Mouse (Mus musculus) erythroblast, embryonic 14.5 days (primary cell): Measurements from ENCODE around the gene Batf3.

Experiments used
- GATA1 ChIP-seq: IDR thresholded peaks from 2 replicates; pipeline ENCODE4 v1.6.1; 2012; ENCODE audit warnings: low read length, inconsistent platforms, mixed read lengths
- TAL1 ChIP-seq: IDR thresholded peaks from 3 replicates; pipeline ENCODE4 v1.6.1; 2012; ENCODE audit warnings: low read length, inconsistent platforms, mixed read lengths

- TF ChIP-seq GATA1, result no peak
- TF ChIP-seq TAL1, result no peak
Observed at GRCm38 (mm10) chr1:191062781-191063485, 34.7 kb upstream of the Batf3 start, which contains the start of the genes Tatdn3 and Nsl1.
